Mouse (Mus musculus) regulatory T cell (primary cell): Measurements from ENCODE around the gene Krtdap.
"Not testable (repeated sequence)": the region's sequence is repeated elsewhere in the genome, so short reads cannot be mapped to it uniquely, and the experiment has no call there.

Experiments used
- in situ Hi-C: fragments of 300-600 bp; cut with MboI, MseI; formaldehyde crosslinking; loops from one replicate; pipeline ENCODE4 v1.15.1; 2025; ENCODE audit warnings: high pct_unique_total_duplicates

Gene Krtdap

DNA sequence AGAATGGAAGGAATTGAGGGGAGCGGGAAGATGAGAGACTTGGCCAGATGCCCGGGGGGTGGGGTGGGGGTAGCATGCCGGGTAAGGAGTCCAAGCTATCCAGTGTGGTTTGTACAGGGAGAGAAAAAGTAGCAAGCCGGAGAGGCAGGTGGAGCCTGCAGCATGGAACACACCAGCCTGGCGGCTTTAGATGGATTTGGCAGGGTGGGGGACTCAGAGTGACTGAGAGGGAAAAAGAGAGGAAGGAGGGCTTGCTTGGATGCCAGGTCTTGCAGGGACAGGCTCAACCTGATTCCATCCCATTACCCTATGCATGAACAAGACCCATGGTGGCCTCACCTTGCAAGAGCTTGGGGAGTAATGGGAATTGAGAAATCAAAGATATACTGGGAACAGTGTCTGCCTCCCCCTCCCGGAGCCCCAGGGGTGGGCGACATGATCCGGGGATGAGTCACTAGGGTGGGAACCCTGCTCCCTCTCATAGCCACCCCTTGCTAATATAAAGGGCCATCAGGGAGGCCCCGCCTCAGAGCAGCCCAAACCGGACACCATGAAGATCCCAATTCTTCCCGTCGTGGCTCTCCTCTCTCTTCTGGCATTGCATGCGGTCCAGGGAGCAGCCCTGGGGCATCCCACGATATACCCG, at the start of gene Krtdap:
TSS of gene Krtdap (plus strand) at position 520 of the 646 bp plus-strand sequence.
- in situ Hi-C loops: no loop called here

DNA sequence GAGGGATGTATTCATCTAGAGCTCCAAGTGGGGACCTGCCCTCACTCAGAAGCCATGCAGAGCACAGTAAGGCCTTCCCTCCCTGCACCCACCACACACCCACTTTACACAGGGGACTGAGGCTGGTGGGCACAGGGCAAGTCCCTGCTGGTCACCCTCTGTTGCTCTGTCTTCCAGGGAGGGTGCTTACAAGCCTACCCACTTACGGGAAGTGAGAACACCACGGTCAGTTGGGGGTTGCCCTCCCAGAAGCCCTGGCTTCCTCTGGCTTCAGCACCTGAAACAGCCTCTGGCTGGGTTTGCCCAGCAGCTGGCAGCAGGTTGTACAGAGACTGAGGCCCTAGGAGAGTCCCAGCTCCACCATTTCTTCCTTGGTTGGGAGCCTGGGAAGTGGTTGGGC, 45.1 kb upstream of the Krtdap start:
- in situ Hi-C loops: not testable (repeated sequence)

DNA sequence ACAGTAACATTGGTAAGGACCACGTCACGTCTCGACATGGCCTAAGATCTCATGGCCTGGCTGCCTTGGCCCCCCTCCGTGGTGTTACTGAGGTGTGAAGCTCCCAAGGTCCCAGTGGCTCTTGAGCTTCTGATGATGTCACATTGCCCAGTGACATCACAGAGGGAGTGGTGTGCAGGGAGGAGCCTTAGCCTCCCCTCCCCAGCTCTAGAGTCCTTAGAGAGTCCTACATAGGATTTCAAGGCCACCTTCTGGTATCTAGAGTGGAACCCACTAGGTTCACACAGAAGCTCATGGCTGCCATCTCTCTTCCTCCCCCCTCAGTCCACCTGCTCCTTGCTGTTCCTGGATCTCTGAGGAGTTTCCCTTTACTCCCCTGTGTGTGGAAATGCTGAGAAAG, 44.1 kb upstream of the Krtdap start, which contains the start of gene Gapdhs:
TSS of gene Gapdhs (minus strand) at position 65 of the 400 bp plus-strand sequence.
- in situ Hi-C loops: not testable (repeated sequence)

DNA sequence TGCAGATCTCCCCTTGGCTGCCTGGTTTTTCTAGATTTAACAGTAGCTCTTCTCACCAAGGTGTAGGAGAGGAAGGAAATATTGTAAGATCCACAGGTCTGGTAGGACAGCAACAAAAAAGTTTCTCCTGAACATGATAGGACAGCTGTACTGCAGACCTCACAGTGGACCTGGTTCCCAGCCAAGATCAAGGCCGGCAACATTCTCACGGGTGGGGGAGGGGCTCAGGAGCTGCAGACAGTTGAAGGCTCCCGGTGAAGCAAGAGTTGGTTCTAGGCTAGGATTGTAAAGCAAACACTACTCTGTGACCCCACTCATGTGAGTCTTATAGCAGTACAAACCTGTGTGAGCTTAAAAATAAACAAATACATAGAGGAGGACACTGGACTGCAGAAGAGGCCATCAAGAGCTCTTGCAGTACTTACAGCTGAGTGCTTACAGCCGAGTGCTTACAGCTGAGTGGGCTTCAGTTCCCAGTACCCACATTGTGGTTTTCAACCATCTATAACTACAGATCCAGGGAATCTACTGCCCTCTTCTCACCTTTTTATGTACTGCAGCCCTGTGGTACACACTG, 43.6 kb upstream of the Krtdap start:
- in situ Hi-C loops: no loop called here

DNA sequence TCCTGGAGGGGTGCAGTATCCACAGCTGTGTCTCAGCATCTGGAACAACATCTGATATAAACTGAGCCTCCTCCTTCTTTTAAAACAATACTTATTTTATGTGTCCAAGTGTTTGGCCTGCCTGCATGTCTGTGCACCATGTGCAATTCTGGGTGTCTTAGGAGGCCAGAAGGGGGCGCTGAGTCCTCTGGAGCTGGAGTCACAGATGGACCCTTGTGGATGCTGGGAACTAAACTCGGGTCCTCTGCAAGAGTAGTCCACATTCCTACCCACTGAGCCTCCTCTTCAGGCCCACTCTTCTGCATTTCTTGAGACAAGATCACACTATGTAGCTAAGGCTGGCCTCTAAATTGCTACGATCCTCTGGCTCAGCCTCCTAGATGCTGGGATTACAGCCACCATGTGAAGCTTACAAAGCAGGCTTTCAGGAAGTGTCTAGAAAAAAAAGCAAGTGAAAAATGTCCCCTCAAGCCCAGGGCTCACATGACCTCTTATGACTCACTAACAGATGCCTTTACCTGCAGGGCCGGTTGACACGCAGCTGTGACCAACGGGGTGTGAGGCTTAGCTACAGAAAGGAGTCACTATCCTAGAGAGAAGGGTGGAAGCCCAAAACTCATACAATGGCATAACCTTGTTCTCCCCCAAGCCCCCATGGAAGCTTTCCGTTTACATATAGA, 40.0 kb upstream of the Krtdap start:
- in situ Hi-C loops: no loop called here

DNA sequence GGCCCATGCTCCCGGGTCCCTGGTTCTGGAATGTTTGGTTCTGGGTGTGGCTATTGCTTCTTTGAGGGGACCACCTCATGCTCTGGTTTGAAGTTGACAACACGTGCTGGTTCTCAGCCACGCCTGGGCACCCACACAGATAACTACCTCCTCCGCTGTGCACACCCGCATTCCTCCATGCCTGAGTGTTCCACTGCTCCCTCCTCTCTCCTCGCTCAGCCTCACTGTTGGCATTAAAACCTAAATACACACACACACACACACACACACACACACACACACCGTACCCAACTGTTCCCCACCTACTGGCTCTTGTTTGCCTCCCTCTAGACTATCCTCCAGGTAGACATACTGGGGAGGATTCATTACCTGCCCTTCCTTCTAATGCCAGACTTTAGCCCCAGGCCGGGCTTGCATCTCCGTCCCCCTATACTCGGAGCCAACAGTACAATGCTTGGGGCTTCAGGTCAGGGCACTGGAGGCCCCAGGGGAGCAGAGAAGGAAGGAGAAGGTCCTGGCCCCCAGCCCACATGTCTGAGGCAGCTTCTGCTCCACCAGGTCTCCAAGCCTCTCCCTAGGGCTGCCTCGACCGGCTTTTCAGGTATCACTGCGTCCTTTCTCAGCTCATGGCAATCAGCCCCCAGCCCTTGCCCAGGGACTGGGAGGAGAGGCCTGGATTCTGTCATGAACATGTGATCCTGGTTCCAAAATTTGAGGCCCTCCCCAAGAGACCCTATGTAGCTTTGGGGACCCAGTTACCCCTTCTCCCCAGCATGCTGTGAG, 37.7 kb upstream of the Krtdap start:
- in situ Hi-C loops: no loop called here

DNA sequence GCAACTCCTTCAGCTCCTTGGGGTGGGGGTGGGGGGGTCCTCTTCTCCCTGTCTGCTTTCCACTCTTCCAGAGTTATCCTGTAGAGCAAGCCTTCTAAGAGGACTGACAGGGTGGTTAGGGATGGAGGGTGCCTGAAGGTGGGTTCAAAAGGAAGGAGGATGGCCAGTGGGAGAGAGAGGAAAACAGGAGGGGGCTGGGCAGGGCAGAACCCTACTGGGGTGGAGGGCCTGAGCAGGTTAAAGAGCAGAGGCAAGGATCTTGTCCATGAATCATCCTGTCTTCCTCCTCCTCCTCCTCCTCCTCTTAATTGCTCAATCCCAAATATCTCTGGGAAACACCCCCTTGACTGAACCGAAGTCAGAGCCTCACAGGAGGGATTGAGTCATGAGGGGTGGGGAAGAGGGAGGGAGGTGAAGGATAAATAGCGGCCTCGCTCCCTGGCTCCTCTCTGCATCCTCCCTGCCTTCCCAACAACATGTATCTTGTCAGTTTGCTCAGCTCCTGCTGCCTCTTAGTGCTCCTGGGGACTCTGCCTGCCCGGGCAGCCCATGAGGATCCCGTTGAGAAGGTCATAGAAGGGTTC, 36.5 kb upstream of the Krtdap start, which contains the start of gene Sbsn:
TSS of gene Sbsn (plus strand) at position 386 of the 584 bp plus-strand sequence.
- in situ Hi-C loops: no loop called here

DNA sequence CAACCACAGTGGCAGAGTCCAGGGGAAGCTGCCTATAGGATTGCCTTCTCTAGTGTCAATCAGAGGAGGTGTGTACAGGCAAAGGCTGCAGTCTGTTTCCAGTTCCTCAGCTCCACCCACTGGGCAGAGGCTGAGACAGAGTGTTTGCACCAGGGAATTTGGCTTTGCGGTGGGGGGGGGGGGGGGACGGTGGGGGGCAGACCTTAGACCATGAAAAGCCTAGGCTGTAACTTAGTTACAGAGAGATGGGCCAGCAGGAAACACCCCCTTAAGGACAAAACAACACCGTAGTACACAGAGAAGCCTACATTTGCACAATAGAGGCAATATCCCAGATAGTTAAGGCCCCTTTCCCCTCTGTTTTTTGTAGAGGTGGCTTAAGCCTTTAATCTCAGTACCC, 30.7 kb upstream of the Krtdap start:
- in situ Hi-C loops: no loop called here

DNA sequence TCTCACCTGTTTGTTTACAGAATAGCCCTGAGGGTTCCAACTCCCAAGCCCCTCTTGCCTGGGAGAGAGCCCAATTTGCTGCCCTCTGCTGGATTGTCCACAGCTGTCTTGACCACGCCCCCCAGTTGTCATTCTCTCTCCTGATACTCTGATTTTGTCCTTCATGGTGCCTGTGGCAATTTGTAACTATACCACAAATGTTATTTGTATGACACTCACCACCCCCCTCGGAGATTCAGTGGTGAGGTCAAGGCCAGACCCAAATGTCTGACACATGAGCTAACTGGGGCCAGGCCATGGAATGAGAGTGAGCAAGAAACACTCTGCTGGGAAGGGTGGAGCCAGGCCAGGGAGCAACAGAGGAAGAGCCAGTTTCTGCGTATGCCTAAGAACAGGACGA, 28.8 kb upstream of the Krtdap start:
- in situ Hi-C loops: no loop called here

DNA sequence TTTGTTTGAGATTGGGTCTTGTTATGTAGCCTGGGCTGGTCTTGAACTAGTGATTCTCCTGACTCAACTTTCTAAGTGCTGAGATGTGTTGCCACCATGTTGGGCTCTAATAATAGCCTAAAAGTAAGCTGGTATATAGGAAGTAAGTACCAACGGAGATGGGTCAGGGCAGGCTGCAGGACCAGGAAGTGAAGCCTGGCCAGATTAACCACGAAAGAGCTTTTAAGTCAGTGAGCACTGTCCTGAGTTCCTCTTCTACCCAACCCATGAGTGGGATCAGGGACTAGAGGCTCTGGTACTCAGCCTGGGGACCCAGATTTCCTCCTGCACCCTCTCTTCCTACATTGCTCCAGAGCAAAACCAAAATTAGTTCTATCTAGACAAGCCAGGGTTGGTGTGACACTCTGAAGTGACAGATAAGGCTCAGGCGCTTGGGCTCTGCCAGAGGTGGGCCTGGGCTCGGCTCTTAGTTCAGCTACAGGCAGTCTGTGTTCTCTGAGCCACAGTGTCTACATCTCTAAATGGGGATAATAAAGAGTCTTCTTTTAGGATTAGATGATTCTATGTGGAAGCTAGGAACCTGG, 25.8 kb upstream of the Krtdap start:
- in situ Hi-C loops: no loop called here

DNA sequence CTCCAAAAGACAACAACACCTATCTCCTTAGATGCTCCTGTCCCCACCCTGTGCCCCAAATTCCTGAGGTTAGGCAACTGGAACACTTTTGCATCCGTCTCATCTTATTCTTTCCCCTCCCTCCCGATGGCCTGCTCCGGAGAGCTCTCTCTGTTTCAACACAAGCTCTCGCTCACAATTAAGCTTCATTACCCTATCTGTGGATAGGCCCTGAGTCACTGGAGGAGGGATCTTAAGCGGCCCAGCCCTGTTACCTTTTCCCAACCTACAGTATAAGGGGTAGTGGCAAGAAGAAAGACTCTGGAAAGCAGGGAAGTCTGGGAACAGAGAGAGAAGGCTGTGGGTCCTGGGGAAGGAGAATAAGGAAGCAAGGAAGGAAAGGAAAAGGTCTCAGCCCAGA, 24.2 kb upstream of the Krtdap start, which contains the start of gene Dmkn:
TSS of gene Dmkn (plus strand) at position 301 of the 400 bp plus-strand sequence.
- in situ Hi-C loops: no loop called here

DNA sequence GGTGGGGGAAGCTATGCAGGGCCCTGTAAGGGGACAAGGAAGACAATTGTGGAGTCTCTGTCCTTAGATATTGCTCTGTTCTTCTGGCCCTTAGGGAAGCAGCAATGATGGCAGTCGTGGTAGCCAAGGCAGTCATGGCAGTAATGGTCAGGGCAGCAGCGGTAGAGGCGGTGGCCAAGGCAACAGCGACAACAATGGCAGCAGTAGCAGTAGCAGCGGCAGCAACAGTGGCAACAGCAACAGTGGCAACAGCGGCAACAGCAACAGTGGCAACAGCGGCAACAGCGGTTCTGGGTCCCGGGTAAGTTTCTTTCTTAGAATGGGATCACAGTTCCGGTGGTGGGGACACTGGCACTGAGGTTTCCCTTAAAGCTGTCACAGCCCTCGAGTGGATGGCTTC, 22.5 kb upstream of the Krtdap start:
- in situ Hi-C loops: no loop called here

DNA sequence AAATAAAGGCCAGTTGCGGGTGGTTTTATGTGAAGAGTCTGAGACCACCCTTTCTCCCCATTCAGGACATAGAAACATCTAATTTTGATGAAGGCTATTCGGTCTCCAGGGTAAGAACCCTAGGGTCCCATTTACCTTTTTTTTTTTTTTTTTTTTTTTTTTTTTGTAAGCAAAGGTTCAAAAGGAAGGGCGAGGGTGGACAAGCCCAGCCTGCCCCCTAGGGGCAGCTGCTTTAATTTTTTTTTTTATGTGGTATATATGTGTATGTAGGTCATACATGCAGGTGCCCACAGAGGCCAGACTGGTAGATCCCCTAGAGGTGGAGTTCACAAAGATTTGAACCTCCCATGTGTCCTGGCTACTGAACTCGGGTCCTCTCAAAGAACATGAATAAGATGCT, 21.3 kb upstream of the Krtdap start:
- in situ Hi-C loops: no loop called here

DNA sequence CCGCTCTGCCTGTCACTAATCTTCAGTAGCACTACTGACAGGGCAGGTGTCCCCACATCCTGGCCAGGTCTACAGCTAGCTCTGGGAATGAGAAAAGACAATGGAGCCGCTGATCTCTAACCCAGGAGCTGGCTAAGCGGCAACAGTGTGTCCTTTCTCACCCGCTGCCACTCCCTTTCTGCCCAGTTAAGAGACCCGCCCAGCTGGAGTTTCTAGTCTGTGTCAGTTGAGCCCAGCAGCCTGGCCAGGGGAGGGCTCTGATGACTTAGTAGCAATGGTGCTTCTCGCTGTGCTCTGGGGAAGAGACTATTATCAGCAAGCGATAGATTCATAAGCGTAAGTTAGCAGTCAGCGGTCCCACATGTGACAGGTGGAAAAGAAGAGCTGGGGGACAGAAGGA, 18.5 kb upstream of the Krtdap start:
- in situ Hi-C loops: no loop called here

DNA sequence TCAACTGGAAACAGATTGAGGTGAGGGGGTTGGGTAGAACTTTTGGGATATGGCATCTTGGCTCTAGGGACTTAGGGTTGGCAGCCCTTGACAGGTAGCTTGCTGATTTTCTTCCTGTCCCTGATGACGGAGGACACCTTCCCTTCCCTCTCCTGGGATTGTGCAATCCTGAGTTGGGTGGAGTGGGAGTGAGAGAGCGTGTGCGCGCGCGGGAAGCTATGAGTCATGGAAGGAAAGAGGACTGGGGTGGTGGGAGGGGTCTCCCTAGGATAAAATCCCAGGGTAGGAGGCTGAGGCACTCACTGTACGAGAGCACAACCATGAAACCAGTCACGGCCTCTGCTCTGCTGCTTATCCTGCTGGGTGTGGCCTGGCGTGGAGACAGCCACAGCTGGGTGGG, 11.6 kb upstream of the Krtdap start:
- in situ Hi-C loops: no loop called here

DNA sequence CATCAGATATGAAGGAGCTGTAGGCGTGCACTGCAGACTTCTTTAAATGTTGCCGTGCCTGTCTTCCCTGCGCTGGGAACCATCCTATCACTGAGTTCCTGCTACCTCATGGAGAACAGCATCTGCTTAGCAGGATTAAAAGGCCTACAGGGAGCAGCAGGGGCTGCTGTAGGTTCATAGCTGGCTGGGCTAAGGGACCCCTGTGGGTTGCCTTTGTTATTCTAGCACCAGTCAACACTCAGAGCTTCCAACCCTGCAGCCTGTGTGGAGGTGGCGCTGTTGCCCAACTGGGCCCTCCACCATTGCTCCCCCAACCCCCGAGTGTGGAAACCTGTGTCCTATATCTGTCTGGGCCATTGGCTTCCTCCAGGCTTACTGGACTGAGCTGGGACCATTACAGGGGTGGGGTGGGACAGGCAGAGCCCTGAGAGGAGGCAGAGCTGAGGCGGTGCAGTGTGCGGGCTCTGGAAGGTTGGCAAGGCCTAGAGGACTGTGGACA, 10.6 kb upstream of the Krtdap start:
- in situ Hi-C loops: no loop called here

DNA sequence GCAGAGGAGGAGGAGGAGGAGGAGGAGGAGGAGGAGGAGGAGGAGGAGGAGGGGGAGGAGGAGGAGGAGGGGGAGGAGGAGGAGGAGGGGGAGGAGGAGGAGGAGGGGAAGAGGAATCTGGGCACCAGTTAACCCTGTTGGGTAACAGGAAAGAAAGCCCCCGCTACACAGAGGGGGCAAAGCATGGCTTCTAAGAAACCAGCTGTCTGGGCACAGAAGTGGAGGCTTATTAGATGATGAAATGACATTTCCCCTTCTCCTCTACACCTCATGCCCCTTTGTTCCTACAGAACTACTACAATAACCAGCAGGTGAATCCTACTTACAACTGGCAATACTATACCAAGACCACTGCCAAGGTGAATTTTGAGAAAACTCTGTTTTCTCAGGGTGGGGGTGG, 9.8 kb upstream of the Krtdap start:
- in situ Hi-C loops: no loop called here

DNA sequence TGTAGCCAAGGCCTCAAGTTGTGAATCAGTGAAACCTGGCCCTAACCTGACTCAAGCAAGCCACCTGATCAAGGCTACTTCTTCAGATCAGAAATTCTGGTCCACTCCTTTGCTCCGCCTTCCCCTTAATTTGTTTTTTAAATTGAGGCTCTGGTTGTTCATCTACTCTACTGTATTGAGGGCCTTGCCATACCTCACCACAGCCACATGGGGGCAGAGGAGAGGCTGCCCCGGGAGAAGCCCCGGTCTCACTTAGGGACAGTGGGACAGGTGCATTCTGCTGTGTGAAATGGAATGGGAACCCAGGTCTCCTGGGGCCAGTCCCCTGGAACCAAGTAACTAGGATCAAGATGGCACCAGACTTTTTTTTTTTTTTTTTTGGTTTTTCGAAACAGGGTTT, 5.9 kb upstream of the Krtdap start:
- in situ Hi-C loops: no loop called here

DNA sequence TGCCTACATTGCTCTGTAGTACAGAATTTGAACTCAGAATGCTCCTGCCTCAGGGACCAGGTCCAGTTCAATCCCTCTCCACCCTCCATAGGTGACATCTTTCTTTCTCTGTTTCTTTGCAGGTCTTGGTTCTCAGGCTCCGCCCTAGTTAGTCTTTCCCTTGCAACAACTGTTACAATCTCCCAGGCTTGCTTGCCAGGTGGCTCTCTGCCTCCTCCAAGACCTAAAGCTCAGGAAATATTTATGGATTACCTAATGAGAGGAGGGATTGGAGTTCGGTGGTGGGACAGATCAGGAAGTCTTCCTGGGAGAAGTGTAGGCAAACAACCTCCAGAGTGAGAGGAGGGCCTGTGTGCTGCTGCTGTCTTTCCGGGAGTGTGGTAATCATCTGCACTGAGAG, 5.0 kb upstream of the Krtdap start:
- in situ Hi-C loops: no loop called here

DNA sequence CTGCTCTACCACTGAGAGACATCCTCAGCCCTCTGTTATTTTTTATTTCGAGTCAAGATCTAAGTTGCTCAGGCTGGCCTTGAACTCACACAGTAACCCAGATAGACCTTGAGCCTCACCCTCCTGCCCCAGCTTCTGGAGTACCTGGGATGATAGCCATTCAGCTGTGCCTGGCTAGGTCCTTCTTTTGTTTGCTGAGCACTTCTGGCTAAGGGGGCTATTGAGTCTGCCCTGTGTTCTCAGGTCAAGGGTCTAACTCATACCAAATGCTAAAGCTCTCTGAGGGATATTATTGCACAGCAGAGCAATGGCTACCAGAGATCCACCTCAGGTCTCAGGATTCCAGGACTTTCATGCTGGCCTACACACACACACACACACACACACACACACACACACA, 2.5 kb upstream of the Krtdap start:
- in situ Hi-C loops: no loop called here
